Comparison of ENCODE assay signal across 30 mouse cellular contexts in the genomic region with DNA sequence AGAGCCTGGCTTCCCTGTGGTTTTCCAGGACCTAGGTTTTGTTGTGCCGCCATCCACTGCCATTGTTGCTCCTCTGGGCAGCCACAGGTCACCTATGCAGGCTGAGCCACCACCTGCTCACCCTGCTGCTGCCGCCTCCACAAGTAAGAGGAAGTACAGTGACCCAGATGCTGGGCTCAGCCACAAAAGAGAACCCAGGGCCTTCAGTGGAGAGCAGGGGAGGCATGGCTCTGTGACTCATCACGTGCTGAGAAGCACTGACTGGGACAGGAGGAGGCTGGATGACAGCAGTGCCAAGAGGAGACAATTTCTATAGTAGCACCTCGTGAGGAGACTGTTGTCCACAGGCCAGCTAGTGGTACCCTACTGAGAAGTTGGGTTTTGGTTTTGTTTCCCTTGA. TPM values are rescaled to one million over a fixed set of nuclear protein-coding genes. Genes with fewer than 3 reads are reported as not detected.
DNase-seq lines count a peak whose midpoint lies in the region; ATAC-seq and TF ChIP-seq lines count a peak whose summit lies in the region.
"Had no signal": no experiment of that assay in that cellular context is flagged by ENCODE, and none has a peak within 500 bp of the region (broad histone marks: within the 10 kb centered on the region; RNA-seq: fewer than 3 reads in every experiment).

No protein-coding gene starts in this region.

- no peaks in the 10 kb centered on the region for H3K27me3 ChIP-seq in CH12.LX (replicated peaks)
- H3K27me3 ChIP-seq: embryonic facial prominence, embryonic 15.5 days; forebrain, embryonic 13.5 days; heart, embryonic 15.5 days; hindbrain, embryonic 12.5 days; intestine, embryonic 15.5 days; neural tube, embryonic 12.5 days had no signal

- H3K79me2 ChIP-seq in CH12.LX (replicated peaks; ENCODE audit: control insufficient read depth, extremely low read depth, insufficient read depth, poor library complexity, severe bottlenecking): no peaks in the 10 kb centered on the region

- H3K4me3 ChIP-seq in CH12.LX (replicated peaks in 1 of 3; ENCODE audit: low read depth in 2 of 3, low read length in 2 of 3, poor library complexity in 1 of 3): no peak overlapping the region
- H3K4me3 ChIP-seq: embryonic facial prominence, embryonic 10.5 days; embryonic facial prominence, embryonic 15.5 days; forebrain, embryonic 13.5 days; gastrocnemius, adult 2 months; heart, embryonic 15.5 days; hindbrain, embryonic 12.5 days; intestine, embryonic 15.5 days; myocyte; neural tube, embryonic 12.5 days had no signal

- no peak overlapping the region for H3K27ac ChIP-seq in CH12.LX (ENCODE audit: insufficient read depth, low read depth)
- H3K27ac ChIP-seq: embryonic facial prominence, embryonic 10.5 days; embryonic facial prominence, embryonic 15.5 days; forebrain, embryonic 13.5 days; gastrocnemius, adult 2 months; heart, embryonic 15.5 days; hindbrain, embryonic 12.5 days; hindbrain, postnatal 0 days; intestine, embryonic 15.5 days; liver, embryonic 14.5 days; neural tube, embryonic 12.5 days had no signal

- H3K4me1 ChIP-seq in CH12.LX (ENCODE audit: control insufficient read depth in 1 of 2, insufficient read depth in 2 of 2): peaks cover 0 to 8% of the 10 kb centered on the region in 2 experiments; a peak in 2 of 4 replicates
- H3K4me1 ChIP-seq: embryonic facial prominence, embryonic 10.5 days; embryonic facial prominence, embryonic 15.5 days; forebrain, embryonic 13.5 days; hindbrain, embryonic 12.5 days; intestine, embryonic 15.5 days; neural tube, embryonic 12.5 days had no signal

- TF ChIP-seq CTCF in CH12.LX (conservative IDR thresholded peaks at IDR 0.05 in 1 of 2, IDR thresholded peaks at IDR 0.05 in 1 of 2; ENCODE audit: low read depth in 2 of 2, low read length in 2 of 2): no peak

- in situ Hi-C loops in CH12.LX (cut with MboI; ENCODE audit: low pct_ligation_motif_present, low pct_unique_long_range_greater_than_20kb, low sequenced_read_pairs): no loop called here

- H3K4me2 ChIP-seq in CH12.LX (ENCODE audit: insufficient read depth, low read depth, poor library complexity, severe bottlenecking): no peak overlapping the region
- H3K4me2 ChIP-seq: embryonic facial prominence, embryonic 15.5 days; forebrain, embryonic 13.5 days; heart, embryonic 15.5 days; hindbrain, embryonic 12.5 days; intestine, embryonic 15.5 days; midbrain, embryonic 11.5 days; neural tube, embryonic 12.5 days had no signal

- peak; percentile 93 for ATAC-seq in megakaryocyte, adult 5-6 weeks (ENCODE audit: poor library complexity, severe bottlenecking)
- ATAC-seq: forebrain, embryonic 13.5 days; hindbrain, postnatal 0 days; intestine, embryonic 15.5 days; midbrain, embryonic 16.5 days had no signal

- dilution Hi-C loops in CH12.LX (cut with MboI; ENCODE audit: extremely low pct_ligation_motif_present, extremely low pct_unique_long_range_greater_than_20kb, low sequenced_read_pairs): no loop called here

- no peak overlapping the region for H3K9ac ChIP-seq in CH12.LX (ENCODE audit: insufficient read depth, low read depth)
- H3K9ac ChIP-seq: embryonic facial prominence, embryonic 15.5 days; forebrain, embryonic 13.5 days; heart, embryonic 15.5 days; hindbrain, embryonic 12.5 days; intestine, embryonic 15.5 days; liver, embryonic 14.5 days; neural tube, embryonic 12.5 days had no signal

- no peak for TF ChIP-seq EP300 in CH12.LX (IDR thresholded peaks at IDR 0.05; ENCODE audit: low read length)

- peaks cover 39 to 73% of the 10 kb centered on the region in 2 experiments for H3K36me3 ChIP-seq in CH12.LX (replicated peaks in 1 of 2; ENCODE audit: control insufficient read depth in 1 of 2, insufficient read depth in 1 of 2, low read length in 1 of 2)

- DNase-seq in 416B (ENCODE audit: low read depth) (peak; percentile 77), CH12.LX (ENCODE audit: extremely low read depth) (peak; percentile 24)
- DNase-seq in brain, adult 2 months (ENCODE audit: low read depth, low spot score): peak; percentile 33
- no peak for DNase-seq in testis, postnatal 10 days (ENCODE audit: low spot score)
- no peak for DNase-seq in kidney, postnatal 36 days
- no peak for DNase-seq in frontal cortex, postnatal 14 days (ENCODE audit: low spot score in 2 of 2)
- DNase-seq: adrenal gland, postnatal 14 days; cerebellum, adult 2 months; cerebellum, postnatal 14 days; gastrocnemius, adult 2 months; gastrocnemius, postnatal 36 days; kidney, adult 2 months; kidney, postnatal 4 days; liver; lung, adult 2 months; lung, postnatal 14 days had no signal

- TF ChIP-seq RAD21 in CH12.LX (IDR thresholded peaks at IDR 0.05; ENCODE audit: low read depth, low read length): no peak

- H3K9me3 ChIP-seq in CH12.LX (replicated peaks; ENCODE audit: low read length): no peaks in the 10 kb centered on the region
- H3K9me3 ChIP-seq: embryonic facial prominence, embryonic 10.5 days; embryonic facial prominence, embryonic 15.5 days; forebrain, embryonic 13.5 days; G1E; heart, embryonic 15.5 days; hindbrain, embryonic 12.5 days; intestine, embryonic 15.5 days; neural tube, embryonic 12.5 days had no signal

- no peak for TF ChIP-seq POLR2A in CH12.LX (IDR thresholded peaks at IDR 0.05; ENCODE audit: low read depth, low read length)

TF ChIP-seq in CH12.LX, 34 proteins besides CTCF, POLR2A, EP300 and RAD21:
- TF ChIP-seq TCF12 (IDR thresholded peaks at IDR 0.05; ENCODE audit: low read depth, low read length) (no peak), NRF1 (IDR thresholded peaks at IDR 0.05; ENCODE audit: low read depth, low read length) (no peak), MAZ (IDR thresholded peaks at IDR 0.05; ENCODE audit: low read depth, low read length) (no peak), TBP (conservative IDR thresholded peaks at IDR 0.05; ENCODE audit: low read depth, low read length) (no peak), CHD2 (IDR thresholded peaks at IDR 0.05; ENCODE audit: low read length) (no peak), ZMIZ1 (IDR thresholded peaks at IDR 0.05; ENCODE audit: low read depth, low read length) (no peak)

RNA-seq across cellular contexts. Expression of gene Setx, which starts 55.8 kb away (rescaled TPM):
- total RNA-seq in CH12.LX (2012; rRNA removed) (19.6 and 20.2 TPM in 2 replicates), CH12.LX (2014; rRNA removed) (18.0 and 20.3 TPM in 2 replicates)
- polyA plus RNA-seq in CH12.LX (2012; ENCODE audit: insufficient read length, low read depth): 16.9 and 20.0 TPM in 2 replicates
- 33.0 and 42.0 TPM in 2 replicates for total RNA-seq in megakaryocyte, adult 5-6 weeks (2015)
- 51.4 and 81.2 TPM in 2 replicates for total RNA-seq in megakaryocyte, adult 5-6 weeks (2017)

Comparison
In these comparisons a context has a peak if more than half of its experiments do, and no peak if none do; other contexts are left out.
1. DNase-seq: peak in 416B (single experiment), CH12.LX (single experiment) and brain, adult 2 months (single experiment); none in testis, postnatal 10 days (single experiment), kidney, postnatal 36 days (0 of 2) and frontal cortex, postnatal 14 days (0 of 2).